Mouse (Mus musculus) hindbrain, embryonic 14.5 days (tissue): Measurements from ENCODE around the gene Mia2. TPM values are rescaled to one million over a fixed set of nuclear protein-coding genes. Genes with fewer than 3 reads are reported as not detected.

Experiments
- ATAC-seq: fragments of 200-750 bp; cut with Nextera tagmentation; 2 replicates; pipeline ENCODE4 v1.8.0; 2017; ENCODE audit warnings: moderate number of reproducible peaks, mild to moderate bottlenecking, moderate TSS enrichment, moderate library complexity; ENCODE audit not compliant: low FRiP score
- DNase-seq: peaks from one replicate; pipeline ENCODE4 v3.0.0-alpha.2; 2015; ENCODE audit warnings: low spot score
- H3K27ac ChIP-seq: fragments of 300-500 bp; sonication (generic); 2 replicates; pipeline ENCODE4 v1.5.1; 2014; ENCODE audit warnings: mild to moderate bottlenecking, moderate library complexity
- H3K27me3 ChIP-seq: fragments of 300-500 bp; sonication (generic); 2 replicates; pipeline ENCODE4 v1.6.1; 2014; ENCODE audit warnings: mild to moderate bottlenecking, low read length, mixed read lengths; ENCODE audit not compliant: control insufficient read depth, insufficient read depth
- H3K36me3 ChIP-seq: fragments of 300-500 bp; sonication (generic); replicated peaks from 2 replicates; pipeline ENCODE4 v1.6.1; 2014; ENCODE audit not compliant: control insufficient read depth, insufficient read depth
- H3K4me1 ChIP-seq: fragments of 300-500 bp; sonication (generic); replicated peaks from 2 replicates; pipeline ENCODE4 v1.6.1; 2014; ENCODE audit warnings: antibody characterized with exemption, low read length, mixed read lengths; ENCODE audit not compliant: control insufficient read depth, insufficient read depth
- H3K4me2 ChIP-seq: fragments of 300-500 bp; sonication (generic); replicated peaks from 2 replicates; pipeline ENCODE4 v1.6.1; 2014; ENCODE audit warnings: mild to moderate bottlenecking, moderate library complexity
- H3K4me3 ChIP-seq: fragments of 300-500 bp; sonication (generic); replicated peaks from 2 replicates; pipeline ENCODE4 v1.5.1; 2014; ENCODE audit warnings: mild to moderate bottlenecking, low read length
- H3K9ac ChIP-seq: fragments of 300-500 bp; sonication (generic); 2 replicates; pipeline ENCODE4 v1.6.1; 2014
- H3K9me3 ChIP-seq: fragments of 300-500 bp; sonication (generic); 2 replicates; pipeline ENCODE4 v1.6.1; 2016; ENCODE audit warnings: low read length; ENCODE audit not compliant: control insufficient read depth
- WGBS: fragments of 180-500 bp; shearing (Covaris S2); extraction: QIAGEN DNeasy Blood & Tissue Kit; methylation state at CpG from one replicate; pipeline ENCODE4 v1.1.7; 2014; 5-methylcytosine and 5-hydroxymethylcytosine counted together
- polyA plus RNA-seq: library from polyadenylated mRNA; unstranded; fragments of >200 nt; fragmentation: Nextera tagmentation; extraction: Ambion mirVana; gene quantifications from 2 replicates; pipeline ENCODE4 v1.2.1, GENCODE M21; 2014

Gene Mia2
- polyA plus RNA-seq, 1 experiment from 2014 or later = 34.4 TPM

- H3K27me3 ChIP-seq = no peaks in the 10 kb centered on the region
- DNase-seq (no peak), ATAC-seq (no peak)
- 0 out of 2 replicates have a peak, but pooled peaks cover 10% of the 10 kb centered on the region for H3K9me3 ChIP-seq
- peaks cover 25% of the 10 kb centered on the region for H3K36me3 ChIP-seq
- no peak overlapping the region for H3K9ac ChIP-seq
- H3K4me3 ChIP-seq = no peak overlapping the region
- no peak overlapping the region for H3K27ac ChIP-seq
- WGBS = 89% methylated on average over 4 of the region's 4 CpGs
- no peaks in the 10 kb centered on the region for H3K4me1 ChIP-seq
- H3K4me2 ChIP-seq = no peak overlapping the region
Observed at GRCm38 (mm10) chr12:59206208-59206999, 110.8 kb downstream of the Mia2 start.

GRCm38 (mm10) chr12:59207000-59207390 lies 111.4 kb downstream of the Mia2 start:
- no peak for ATAC-seq

GRCm38 (mm10) chr12:59207814-59208213 lies 112.2 kb downstream of the Mia2 start:
- no peak overlapping the region for H3K4me2 ChIP-seq

More at GRCm38 (mm10) chr12:59207000-59207390, 111.4 kb downstream of the Mia2 start:
- no peak overlapping the region for H3K9ac ChIP-seq
- no peak for DNase-seq
- H3K4me2 ChIP-seq = no peak overlapping the region
- no peak overlapping the region for H3K4me3 ChIP-seq
- no peaks in the 10 kb centered on the region for H3K4me1 ChIP-seq
- no peaks in the 10 kb centered on the region for H3K27me3 ChIP-seq
- no peak overlapping the region for H3K27ac ChIP-seq
- H3K36me3 ChIP-seq = peaks cover 27% of the 10 kb centered on the region
- 90% methylated on average over 3 of the region's 3 CpGs for WGBS
- H3K9me3 ChIP-seq = 0 out of 2 replicates have a peak, but pooled peaks cover 10% of the 10 kb centered on the region

GRCm38 (mm10) chr12:59216176-59216575 lies 120.6 kb downstream of the Mia2 start:
- Histone ChIP-seq H3K27ac (no peak overlapping the region), H3K4me1 (peaks cover 31% of the 10 kb centered on the region), H3K27me3 (no peaks in the 10 kb centered on the region), H3K4me3 (no peak overlapping the region), H3K36me3 (peaks cover 6% of the 10 kb centered on the region), H3K4me2 (peak overlapping the region; percentile 85; the same call in 1 of the 2 replicates), H3K9me3 (no peaks in the 10 kb centered on the region), H3K9ac (no peak overlapping the region)
- DNase-seq = no peak
- ATAC-seq = no peak
- WGBS = 92% methylated on average over 4 of the region's 4 CpGs

More at GRCm38 (mm10) chr12:59207814-59208213, 112.2 kb downstream of the Mia2 start:
- H3K9me3 ChIP-seq = 0 out of 2 replicates have a peak, but pooled peaks cover 10% of the 10 kb centered on the region
- ATAC-seq = no peak
- H3K4me1 ChIP-seq = no peaks in the 10 kb centered on the region
- no peak for DNase-seq
- 100% methylated on average over 1 of the region's 1 CpGs for WGBS
- peaks cover 23% of the 10 kb centered on the region for H3K36me3 ChIP-seq
- no peaks in the 10 kb centered on the region for H3K27me3 ChIP-seq
- no peak overlapping the region for H3K27ac ChIP-seq
- no peak overlapping the region for H3K9ac ChIP-seq
- no peak overlapping the region for H3K4me3 ChIP-seq

GRCm38 (mm10) chr12:59216676-59217266 lies 121.2 kb downstream of the Mia2 start:
- H3K27me3 ChIP-seq = no peaks in the 10 kb centered on the region
- 89% methylated on average over 6 of the region's 6 CpGs for WGBS
- 0 out of 2 replicates have a peak, but pooled peaks cover under 1% of the 10 kb centered on the region for H3K36me3 ChIP-seq
- H3K4me1 ChIP-seq = peaks cover 31% of the 10 kb centered on the region
- no peak overlapping the region; the same call in 1 of the 2 replicates for H3K4me3 ChIP-seq
- H3K9ac ChIP-seq = no peak overlapping the region
- DNase-seq (no peak), ATAC-seq (no peak)
- H3K9me3 ChIP-seq = no peaks in the 10 kb centered on the region
- no peak overlapping the region for H3K27ac ChIP-seq
- H3K4me2 ChIP-seq = peak overlapping the region; percentile 85

GRCm38 (mm10) chr12:59217331-59217730 lies 121.7 kb downstream of the Mia2 start:
- 89% methylated on average over 3 of the region's 3 CpGs for WGBS
- Histone ChIP-seq H3K36me3 (no peaks in the 10 kb centered on the region), H3K27ac (no peak overlapping the region), H3K9me3 (no peaks in the 10 kb centered on the region), H3K4me1 (peaks cover 31% of the 10 kb centered on the region), H3K27me3 (no peaks in the 10 kb centered on the region), H3K4me3 (peak overlapping the region; percentile 98), H3K9ac (peak overlapping the region; percentile 88), H3K4me2 (peak overlapping the region; percentile 85)
- ATAC-seq (no peak), DNase-seq (no peak)

- Histone ChIP-seq H3K27ac (peak overlapping the region; percentile 95), H3K4me1 (peaks cover 31% of the 10 kb centered on the region), H3K9ac (peak overlapping the region; percentile 88), H3K4me3 (peak overlapping the region; percentile 98), H3K9me3 (no peaks in the 10 kb centered on the region), H3K4me2 (peak overlapping the region; percentile 85), H3K36me3 (no peaks in the 10 kb centered on the region), H3K27me3 (no peaks in the 10 kb centered on the region)
- DNase-seq = no peak
- WGBS = 0% methylated on average over 61 of the region's 69 CpGs
- no peak; the same call in 1 of the 2 replicates for ATAC-seq
Observed at GRCm38 (mm10) chr12:59218640-59219321, 123.2 kb downstream of the Mia2 start.

GRCm38 (mm10) chr12:59219325-59220225 lies 124.0 kb downstream of the Mia2 start, which contains the start of gene Fbxo33:
TSS of gene Fbxo33 (minus strand) at chr12:59219725.
- under 1% methylated on average over 95 of the region's 109 CpGs for WGBS
- Histone ChIP-seq H3K9me3 (no peaks in the 10 kb centered on the region), H3K36me3 (no peaks in the 10 kb centered on the region), H3K4me2 (peak within 1 kb of the TSS; percentile 85), H3K27me3 (no peaks in the 10 kb centered on the region), H3K4me1 (peaks cover 31% of the 10 kb centered on the region), H3K9ac (peak within 1 kb of the TSS; percentile 88), H3K4me3 (peak within 1 kb of the TSS; percentile 98), H3K27ac (peak within 1 kb of the TSS; percentile 95)
- DNase-seq (peak; percentile 99), ATAC-seq (peak; percentile 96)
